Mouse (Mus musculus): ENCODE results near the gene Bace2. TPM values are rescaled to one million over a fixed set of nuclear protein-coding genes. Genes with fewer than 3 reads are reported as not detected.

The Bace2 gene
- polyA plus RNA-seq, 1 experiment from 2014 or later, result 3.6 TPM

DNA sequence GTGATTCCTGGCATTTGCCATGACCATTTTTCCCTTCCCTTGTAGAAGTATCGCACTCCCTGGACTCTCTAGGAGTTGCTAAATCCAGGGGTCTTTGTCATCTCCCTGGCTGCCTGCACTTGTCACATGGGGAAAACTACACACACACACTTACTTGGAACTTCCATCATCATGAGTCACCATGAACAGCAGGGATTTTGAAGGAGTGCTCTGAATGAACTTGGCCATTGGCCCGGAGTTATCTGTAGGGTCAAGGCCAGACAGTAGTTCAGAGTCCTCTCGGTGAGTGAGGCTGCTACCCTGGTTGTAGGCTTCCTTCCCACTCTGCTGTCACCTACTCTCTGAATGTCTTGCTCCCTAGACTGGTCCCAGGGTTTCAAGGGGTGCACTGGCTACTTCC is 119.0 kb downstream of the Bace2 start:
- Histone ChIP-seq H3K4me2 (no peak overlapping the region), H3K36me3 (no peaks in the 10 kb centered on the region), H3K4me1 (replicated peaks) (no peaks in the 10 kb centered on the region), H3K27me3 (no peaks in the 10 kb centered on the region), H3K9me3 (replicated peaks) (no peaks in the 10 kb centered on the region), H3K4me3 (replicated peaks) (no peak overlapping the region), H3K9ac (no peak overlapping the region), H3K27ac (no peak overlapping the region)
- DNase-seq, result no peak
- no peak for ATAC-seq (ENCODE audit: low read depth)
- 71% methylated on average over 3 of the region's 3 CpGs for WGBS (ENCODE audit: insufficient replicate concordance)

- H3K36me3 ChIP-seq, result no peaks in the 10 kb centered on the region
- DNase-seq (no peak), ATAC-seq (ENCODE audit: low read depth) (no peak)
- no peak overlapping the region for H3K4me3 ChIP-seq (replicated peaks)
- no peak overlapping the region for H3K4me2 ChIP-seq
- no peaks in the 10 kb centered on the region for H3K4me1 ChIP-seq (replicated peaks)
- H3K27me3 ChIP-seq, result no peaks in the 10 kb centered on the region
- WGBS (ENCODE audit: insufficient replicate concordance), result 32% methylated on average over 1 of the region's 1 CpGs
- no peaks in the 10 kb centered on the region for H3K9me3 ChIP-seq (replicated peaks)
- no peak overlapping the region for H3K9ac ChIP-seq
- no peak overlapping the region for H3K27ac ChIP-seq
Measured at GRCm38 (mm10) chr16:97476524-97476923, 120.0 kb downstream of the Bace2 start.

GRCm38 (mm10) chr16:97478655-97479054 is 122.1 kb downstream of the Bace2 start:
- H3K9ac ChIP-seq, result no peak overlapping the region
- no peak for ATAC-seq (ENCODE audit: low read depth)
- 12% methylated on average over 2 of the region's 2 CpGs for WGBS (ENCODE audit: insufficient replicate concordance)
- H3K27ac ChIP-seq, result no peak overlapping the region
- no peak overlapping the region for H3K4me3 ChIP-seq (replicated peaks)
- H3K4me2 ChIP-seq, result no peak overlapping the region
- H3K4me1 ChIP-seq (replicated peaks), result no peaks in the 10 kb centered on the region
- H3K27me3 ChIP-seq, result no peaks in the 10 kb centered on the region
- H3K9me3 ChIP-seq (replicated peaks), result no peaks in the 10 kb centered on the region
- no peak for DNase-seq
- no peaks in the 10 kb centered on the region for H3K36me3 ChIP-seq

DNA sequence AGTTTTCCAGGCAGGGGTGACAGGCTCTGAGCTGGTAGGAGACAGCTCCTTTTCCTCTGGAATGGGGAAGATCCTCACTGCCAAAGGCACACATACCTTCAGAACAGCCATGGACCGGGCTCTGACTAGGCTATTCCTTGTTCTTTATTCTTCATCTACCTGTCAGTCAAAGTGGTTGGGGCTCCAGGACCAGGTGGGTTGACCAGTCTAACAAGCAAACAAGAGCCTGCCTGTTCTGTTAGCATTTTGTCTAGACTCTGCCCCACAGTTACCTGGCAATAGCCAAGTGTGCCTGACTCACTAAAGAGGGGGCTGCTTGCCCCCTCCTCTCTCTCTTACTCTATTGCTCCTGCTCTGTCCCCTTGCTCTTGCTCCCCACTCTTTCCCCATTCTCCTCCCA is 135.8 kb downstream of the Bace2 start:
- H3K9me3 ChIP-seq (replicated peaks), result no peaks in the 10 kb centered on the region
- ATAC-seq (ENCODE audit: low read depth) (no peak), DNase-seq (no peak)
- WGBS (ENCODE audit: insufficient replicate concordance), result 65% methylated on average over 1 of the region's 1 CpGs
- H3K4me3 ChIP-seq (replicated peaks), result no peak overlapping the region
- H3K4me1 ChIP-seq (replicated peaks), result no peaks in the 10 kb centered on the region
- no peak overlapping the region for H3K4me2 ChIP-seq
- H3K27me3 ChIP-seq, result no peaks in the 10 kb centered on the region
- H3K36me3 ChIP-seq, result no peaks in the 10 kb centered on the region
- H3K9ac ChIP-seq, result no peak overlapping the region
- no peak overlapping the region for H3K27ac ChIP-seq

Other genes starting within 250 kb of the Bace2 start
- gene Dscam, start 186.0 kb upstream of the Bace2 start, polyA plus RNA-seq (2015; fragmentation: Nextera tagmentation; extraction: Ambion mirVana), result 0.03 TPM in 1 of 2 replicates, not detected in the other
- 0.25 and 0.67 TPM in 2 replicates for gene Mx1, start 106.2 kb downstream of the Bace2 start, polyA plus RNA-seq (2015; fragmentation: Nextera tagmentation; extraction: Ambion mirVana)
- gene Fam3b, start 158.1 kb downstream of the Bace2 start, polyA plus RNA-seq (2015; fragmentation: Nextera tagmentation; extraction: Ambion mirVana), result 0.17 TPM in 1 of 2 replicates, not detected in the other